Mouse (Mus musculus) mouse embryonic stem cell (cell line): Measurements from ENCODE around the gene Kcnh1.

ENCODE experiments used
- in situ Hi-C, 2 experiments: fragments of 300-500 bp; cut with MboI; formaldehyde crosslinking; loops; 1 replicate in 1 of 2; 3 replicates in 1 of 2; pipeline ENCODE4 v1.14.3; 2019 to 2020; ENCODE audit warnings: low sequenced_read_pairs in 2 of 2, low pct_unique_long_range_greater_than_20kb in 1 of 2, mixed read lengths in 1 of 2; ENCODE audit not compliant: unreplicated experiment in 1 of 2

Gene Kcnh1

DNA sequence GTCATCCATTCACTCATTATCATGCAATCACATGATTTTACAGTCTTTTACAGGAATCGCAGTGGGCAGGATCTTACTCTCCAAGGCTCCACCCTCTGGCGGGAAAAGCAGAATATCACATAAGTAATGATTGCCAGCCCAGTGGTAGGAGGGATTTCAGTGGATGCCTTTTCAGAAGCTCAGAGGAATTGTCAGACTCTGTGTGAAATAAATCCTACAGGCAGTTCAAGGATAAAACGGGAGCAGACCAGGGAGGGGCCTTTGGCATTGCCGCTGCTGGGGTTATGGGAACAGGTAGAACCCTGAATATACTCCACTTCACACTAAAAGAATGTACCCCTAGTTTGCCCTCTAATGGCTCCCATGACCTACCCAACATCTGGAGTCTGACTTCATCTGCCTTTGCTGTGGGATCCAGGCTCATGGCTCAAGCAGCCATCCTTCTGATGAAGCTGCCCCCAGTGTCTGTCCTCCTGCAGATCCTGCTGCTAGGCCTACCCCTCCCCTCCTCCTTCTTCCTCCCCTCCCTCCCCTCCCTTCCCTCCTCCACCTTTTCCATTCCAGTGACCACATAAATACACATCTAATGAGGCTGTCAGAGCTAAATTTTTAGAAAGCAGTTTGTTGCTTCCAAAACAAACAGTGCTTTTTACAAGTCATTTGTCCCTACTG, 181.5 kb downstream of the Kcnh1 start:
- in situ Hi-C loops = no loop called here

DNA sequence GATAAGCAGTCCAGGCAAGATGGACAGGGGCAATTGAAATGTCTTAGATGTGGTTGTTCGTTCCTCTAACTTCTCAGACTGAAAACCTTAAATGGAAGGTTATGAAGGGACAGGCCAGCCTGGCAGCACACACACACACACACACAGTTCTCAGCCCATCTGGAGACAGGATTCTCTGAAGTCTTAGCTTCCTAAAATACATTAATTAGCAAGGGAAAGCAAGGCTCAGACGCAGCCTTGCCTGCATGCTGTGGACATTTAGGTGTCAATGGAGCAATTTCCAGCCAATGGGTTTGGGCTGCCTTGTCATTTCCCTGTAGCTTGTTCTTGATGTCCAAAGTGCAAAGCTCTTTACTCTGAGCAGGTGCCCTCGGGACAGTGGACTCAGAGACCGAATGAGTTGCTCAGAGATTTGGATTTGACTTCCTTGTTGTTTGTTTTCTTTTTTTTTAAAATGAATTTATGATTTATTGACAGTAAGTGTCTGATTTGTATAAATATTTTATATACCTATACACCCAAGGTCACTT, 188.0 kb downstream of the Kcnh1 start:
- in situ Hi-C loops = no loop called here

DNA sequence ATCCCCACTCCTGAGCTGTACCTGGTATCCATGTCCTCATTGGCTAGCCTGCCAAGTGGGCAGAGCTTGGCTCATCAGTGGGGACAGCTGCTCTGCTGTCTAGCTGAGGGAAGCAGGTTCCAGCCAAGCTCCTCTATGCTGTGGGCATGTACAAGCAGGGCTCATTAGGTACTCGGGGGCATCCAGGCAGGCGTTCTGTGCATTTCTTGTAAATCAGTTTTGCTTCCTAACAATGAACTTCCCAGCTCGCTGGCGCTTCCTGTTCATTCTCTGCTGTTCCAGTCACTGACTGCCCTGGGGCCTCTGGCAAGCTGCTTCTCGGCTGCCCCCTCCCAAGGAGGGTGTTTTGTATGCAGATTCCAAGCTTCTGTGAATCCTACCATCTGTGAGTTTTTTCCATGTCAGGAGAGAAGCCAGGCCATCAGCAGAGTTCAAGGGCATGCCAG, 190.0 kb downstream of the Kcnh1 start:
- in situ Hi-C loops = no loop called here

DNA sequence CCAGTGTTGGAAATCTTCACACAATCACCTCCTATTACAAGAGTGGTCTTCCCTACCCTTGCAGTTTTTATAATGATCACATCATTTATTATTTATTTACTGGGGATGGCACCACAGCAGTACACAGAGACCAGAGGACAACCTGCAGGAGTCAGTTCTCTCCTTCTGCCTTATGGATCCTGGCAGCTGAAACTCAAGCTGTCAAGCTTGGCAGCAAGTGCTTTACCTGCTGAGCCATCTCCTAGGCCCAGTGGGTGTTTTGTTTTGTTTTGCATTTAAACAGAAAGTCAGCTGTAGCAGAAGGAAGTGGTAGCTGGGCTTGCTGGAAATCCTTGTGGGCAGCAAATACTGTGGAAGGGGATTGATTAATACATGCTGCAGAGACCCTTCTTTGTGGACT, 197.1 kb downstream of the Kcnh1 start:
- in situ Hi-C loops = no loop called here

DNA sequence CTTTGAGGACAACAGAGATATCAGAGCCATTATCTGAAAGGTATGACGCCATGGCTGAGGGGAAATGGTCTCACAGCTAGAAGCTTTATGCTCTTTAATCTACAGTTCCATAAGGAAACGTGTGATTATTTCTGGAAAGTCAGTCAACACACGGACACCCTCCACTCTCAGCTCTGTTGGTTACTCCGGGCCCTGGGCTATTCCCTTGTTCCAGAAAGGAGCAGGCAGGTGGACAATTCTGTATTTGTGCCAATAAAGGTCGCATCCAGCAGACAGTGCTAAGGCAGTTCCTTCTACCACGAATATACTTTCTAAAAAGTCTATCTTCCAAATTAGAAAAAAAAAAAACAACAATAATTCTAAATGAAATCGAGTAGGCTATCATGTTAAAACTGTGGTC, 200.5 kb downstream of the Kcnh1 start:
- in situ Hi-C loops = no loop called here

DNA sequence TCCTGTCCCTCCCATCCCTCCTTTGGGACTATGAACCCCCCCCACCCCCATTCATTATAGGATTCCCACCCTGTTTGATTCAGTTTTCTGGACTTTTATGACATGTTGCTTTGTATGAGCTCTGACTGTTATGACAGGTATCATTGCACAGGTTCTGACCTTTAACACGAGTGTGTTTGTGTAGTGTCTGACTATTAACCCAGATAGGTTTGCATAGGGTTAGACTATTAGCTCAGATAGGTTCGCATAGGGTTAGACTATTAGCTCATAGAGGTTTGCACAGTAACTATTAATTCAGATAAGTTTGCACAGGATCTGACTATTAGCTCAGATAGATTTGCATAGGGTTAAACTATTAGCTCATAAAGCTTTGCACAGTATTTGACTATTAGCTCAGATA, 201.7 kb downstream of the Kcnh1 start:
- in situ Hi-C loops = no loop called here

DNA sequence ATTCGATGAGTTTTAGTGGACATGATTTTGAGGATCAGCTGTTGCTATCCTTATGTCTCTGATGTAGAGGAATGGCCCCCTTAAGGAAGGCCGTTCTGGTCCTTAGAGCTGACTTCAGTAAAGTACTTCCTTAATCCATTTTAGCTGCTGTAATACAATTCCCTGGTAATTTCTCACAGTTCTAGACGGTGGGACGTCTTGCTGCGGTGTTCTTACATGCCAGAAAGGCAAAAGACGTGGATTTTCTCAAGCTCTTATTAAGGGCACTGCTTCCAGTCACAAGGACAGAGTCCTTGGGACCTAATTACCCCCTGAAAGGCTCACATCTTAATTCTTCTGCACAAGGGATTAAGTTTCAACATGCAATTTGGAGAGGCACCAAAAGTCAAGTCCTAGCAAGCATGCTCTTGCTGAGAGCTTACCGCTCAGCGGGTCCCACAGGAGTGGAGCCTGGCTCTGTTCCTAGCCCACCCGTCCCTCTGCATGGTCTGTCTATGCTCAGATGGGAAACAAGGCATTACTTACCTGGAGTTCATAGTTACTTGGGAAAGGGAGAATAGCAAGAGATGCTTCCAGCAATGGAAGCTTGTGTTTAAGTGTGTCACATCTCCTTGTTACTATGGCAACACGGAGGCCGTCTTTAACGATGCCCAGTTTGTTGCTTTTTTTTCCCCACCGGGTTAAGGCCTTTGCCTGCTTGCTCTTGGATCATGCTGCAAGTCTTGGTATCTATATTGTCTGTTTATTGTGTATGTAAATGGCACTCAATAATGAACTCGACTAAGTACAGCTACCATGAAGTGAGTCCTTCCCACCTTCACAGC, 209.3 kb downstream of the Kcnh1 start:
- in situ Hi-C loops = no loop called here

DNA sequence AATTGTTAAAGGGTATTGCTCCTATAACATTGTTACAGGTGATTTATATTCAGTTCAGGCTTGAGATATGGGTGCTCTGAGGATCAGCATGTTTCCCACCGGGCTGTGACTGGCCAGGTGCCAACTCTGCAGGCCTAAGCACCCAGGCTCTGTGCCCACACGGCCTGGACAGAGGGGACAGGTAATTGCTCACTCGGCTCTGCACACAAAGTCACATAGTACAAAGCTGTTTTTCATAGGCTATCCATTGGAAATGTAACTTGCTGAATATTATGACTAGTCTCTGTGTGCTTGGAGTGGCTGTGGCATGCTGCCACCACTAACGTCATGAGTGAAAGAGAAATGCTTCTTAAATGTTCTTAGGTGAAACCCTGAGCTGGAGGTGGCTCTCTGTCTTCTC, 210.4 kb downstream of the Kcnh1 start:
- in situ Hi-C loops = no loop called here

DNA sequence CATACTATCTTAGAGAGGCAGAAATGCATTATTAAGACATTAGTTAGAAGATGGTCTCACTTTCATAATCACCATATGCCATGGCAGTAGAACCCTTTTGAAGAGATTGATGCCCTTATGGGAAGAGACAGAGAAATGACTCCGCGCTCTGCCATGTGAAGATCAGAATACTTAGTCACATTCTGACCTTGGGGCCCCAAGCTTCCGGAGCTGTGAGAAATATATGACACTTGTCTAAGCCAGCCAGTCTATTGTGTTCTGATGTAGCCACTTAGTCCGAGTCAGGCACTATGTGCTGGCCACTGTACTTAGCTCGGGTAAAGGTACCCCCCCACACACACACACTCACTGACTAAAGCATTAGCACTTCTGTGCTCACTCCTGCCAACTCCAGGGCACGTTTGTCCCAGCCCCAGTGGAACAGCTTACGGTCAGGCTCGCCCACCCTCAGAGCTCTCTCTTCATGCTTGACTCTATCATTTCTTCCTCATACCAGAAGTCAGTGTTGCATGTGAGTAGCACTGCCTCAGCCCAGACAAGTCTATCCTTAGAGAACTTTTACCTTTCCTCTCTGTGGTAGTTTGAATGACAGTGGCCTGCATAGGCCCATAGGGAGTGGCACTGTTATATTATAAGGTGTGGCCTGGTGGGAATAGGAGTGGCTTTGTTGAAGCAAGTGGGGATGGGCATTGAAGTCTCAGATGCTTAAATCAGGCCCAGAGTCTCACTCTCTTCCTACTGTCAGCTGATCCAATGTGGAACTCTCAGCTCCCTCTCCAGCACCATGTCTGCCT, 212.5 kb downstream of the Kcnh1 start:
- in situ Hi-C loops = no loop called here

DNA sequence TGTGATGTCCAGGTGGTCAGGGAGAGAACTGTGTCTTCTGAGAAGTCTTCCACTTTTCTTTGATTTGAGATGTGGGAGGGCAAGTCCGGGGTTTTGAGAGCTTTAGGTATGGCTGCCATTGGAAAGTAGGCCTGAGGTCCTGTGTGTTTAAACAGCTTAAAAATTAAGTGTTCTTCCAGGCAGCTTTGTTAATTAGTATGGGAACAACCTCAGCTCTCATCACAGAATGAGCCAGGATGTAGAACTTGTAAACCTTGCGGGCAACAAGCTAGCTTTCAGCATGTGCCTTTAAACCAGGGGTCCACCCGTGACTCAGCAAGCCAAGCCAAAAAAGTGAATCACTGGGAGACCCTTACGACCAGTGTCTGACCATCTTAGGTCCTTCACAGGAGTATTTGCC, 214.6 kb downstream of the Kcnh1 start:
- in situ Hi-C loops = no loop called here

DNA sequence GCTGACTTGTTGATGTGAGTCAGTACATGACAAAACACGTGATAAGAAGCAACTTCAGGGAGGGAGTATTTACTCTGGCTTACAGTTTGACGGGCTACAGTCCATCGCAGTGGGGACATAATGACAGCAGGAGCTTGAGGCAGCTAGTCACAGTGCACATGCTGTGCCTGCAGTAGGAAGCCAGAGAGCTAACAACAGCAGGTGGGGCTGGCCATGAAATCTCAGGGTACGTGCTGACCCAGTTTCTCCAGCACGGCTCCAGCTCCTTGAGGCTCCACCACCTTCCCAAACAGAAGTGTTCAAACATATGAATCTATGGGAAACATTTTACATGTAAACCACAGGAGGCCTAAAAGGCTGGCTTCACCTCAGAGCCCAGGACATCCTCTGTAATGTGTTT, 216.0 kb downstream of the Kcnh1 start:
- in situ Hi-C loops = no loop called here

DNA sequence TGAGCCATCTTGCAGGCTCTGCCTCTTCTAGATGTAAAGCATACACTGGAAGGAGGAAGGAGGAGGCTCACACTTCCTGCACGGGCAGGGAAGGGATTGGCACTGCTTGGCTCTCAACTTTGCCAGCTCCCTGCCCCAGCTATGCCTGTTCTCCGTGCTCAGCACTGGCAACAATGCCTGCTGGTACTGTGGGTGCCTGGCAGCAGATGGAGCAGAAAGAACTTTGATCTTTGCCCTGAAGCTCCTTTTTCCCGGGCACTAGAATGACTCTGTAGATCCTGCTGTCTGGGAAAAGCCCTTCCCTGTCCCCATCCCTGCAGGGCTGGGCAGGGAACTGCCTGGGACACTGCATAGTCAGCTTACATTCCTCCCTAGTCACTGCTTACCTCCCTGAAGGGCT, 225.2 kb downstream of the Kcnh1 start:
- in situ Hi-C loops = no loop called here

DNA sequence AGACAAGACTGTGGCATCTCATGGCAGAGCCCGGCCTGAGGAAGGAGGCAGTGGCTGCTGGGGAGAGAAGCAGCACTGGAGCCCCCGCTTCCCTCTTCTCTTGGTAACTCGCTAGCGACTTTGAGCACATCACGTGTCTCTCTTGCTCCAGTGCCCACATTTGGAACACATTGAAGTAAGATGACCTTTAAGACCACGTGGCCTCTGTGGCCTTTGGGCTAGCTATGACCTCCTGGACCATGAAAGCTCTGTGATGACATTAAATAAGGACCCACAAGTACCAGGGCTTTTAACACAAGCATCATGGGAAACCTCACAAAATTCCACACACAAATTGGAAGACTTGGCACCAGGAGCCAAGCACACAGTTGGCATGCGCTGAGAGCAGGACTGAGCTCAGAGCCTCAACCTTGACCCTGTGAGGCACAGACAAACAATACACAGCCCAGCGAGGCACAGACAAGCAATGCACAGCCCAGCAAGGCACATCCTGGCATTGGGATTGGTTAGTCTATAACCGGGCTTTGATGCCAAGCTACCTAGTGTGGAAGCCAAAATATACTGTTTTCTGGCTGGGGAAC, 225.8 kb downstream of the Kcnh1 start:
- in situ Hi-C loops = no loop called here

DNA sequence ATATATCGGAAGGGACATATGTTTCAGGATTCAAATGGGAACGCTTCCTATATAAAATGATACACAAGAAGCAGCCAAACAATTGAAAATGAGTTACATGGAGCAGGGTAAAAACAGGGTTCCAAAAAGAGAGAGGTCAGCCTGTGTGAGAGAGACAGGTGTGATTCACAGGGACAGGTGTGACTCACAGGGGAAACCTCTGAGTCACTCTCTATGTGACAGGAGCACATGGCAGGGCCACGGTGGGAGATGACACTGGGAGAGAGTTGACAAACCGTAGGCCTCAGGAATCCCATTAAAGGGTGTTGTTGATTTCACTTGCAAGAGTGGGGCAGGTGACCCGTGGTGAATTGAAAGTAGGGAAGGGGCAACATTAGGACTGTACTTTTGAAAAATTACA, 228.6 kb downstream of the Kcnh1 start:
- in situ Hi-C loops = no loop called here

DNA sequence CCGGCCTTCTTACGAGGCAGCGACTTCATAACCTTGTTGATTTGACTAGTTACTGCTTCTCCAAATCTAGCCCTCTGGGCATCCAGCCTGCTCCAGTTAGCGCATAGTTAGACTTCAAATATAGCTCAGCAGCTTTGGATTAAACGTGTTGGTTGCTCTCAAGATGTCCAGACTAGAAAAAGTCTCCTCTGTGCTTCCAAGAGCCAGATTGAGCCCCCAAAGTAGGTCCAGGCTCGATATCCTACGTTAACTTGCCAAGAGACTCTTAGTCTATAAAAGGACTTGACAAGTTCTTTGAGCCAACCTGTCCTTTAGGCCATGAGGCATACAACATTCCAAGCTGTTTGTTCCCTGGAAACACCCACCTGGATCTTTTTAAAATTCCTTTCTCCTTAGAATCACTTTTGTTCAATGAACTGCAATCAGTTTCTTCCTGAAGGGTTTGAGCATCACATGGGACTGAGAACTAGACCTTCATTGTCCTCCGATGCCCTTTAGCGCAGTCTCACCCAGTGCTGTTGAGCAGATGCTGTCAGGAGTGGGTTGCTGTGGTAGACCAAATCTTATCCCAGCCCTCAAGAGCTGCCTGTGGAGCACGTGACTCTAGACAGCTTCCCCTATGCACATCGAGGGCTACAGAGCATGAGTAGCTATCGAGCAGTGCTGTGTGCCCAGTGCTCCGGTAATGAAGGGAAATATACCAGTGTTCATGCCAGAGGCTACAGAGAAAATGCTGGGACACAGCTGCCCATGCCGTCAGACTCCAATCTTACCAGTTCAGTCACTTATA, 231.0 kb downstream of the Kcnh1 start:
- in situ Hi-C loops = no loop called here

DNA sequence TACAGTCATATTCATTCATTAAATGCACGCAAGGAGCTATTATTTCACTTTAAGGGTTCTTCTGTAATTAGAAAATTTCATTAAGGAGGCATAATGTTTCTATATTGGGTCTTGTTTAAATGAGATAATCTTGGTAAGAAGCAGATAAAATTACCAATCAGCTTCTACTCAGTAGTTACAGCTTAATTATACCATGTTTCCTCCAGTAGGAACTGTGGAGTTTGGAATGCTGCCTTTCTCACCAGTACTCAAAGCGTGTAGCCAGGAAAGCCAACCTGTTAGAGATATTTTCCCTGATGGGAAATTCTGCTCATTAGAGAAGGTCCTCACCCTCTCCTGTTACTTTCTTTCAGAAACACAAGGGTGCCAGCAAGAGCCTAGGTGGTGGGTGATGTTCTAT, 240.8 kb downstream of the Kcnh1 start:
- in situ Hi-C loops = no loop called here

DNA sequence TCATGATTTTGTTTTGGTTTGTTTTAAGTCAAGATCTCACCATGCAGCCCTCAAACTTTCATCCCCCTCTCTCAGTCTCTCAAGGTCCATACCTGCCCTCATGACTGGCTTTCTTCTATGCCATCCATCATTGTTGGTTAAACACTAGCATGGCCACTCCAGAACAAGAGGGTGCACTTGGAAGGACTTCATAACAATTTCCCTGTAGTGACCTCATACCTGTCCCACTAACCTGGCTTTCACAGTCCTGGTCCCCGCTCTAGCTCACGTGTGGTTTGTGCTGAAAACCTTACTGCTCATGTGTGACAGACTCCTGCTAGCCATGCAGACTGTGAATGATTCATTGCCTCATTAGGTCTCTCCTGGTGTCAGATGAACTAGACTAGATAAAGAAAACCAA, 244.9 kb downstream of the Kcnh1 start:
- in situ Hi-C loops = no loop called here

DNA sequence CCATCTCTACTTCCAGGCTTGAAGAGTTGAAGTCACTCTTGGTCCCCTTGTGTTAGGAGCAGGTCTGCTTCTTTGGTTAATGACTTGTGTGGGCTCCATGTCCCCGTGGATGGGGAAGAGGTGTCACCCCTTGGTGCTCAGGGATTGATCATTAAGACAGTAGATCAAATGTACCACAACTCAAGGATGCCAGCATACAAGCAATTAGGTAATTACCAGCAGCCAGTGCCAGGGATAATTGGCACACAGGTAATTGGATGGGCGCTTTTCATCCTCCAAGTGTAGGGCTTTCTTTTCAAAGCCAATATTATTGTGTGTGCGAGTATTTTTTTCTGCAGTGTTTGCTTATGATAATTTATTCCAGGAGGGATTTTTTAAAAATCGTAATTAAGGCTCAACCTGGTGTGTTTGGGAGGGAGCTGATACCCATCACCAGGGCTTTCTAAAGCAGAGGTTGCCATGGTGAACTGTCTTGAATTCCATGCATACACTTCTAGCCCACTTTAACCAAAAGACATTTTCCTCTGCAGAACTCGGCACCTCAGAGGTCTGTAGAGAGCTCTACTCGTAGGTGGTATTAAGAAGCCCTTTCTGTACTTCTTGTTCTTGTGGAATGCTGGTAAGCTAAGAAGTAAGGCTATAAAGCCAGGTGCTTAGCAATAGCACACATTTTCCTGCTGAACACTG, 248.7 kb downstream of the Kcnh1 start:
- in situ Hi-C loops = no loop called here
